Mouse (Mus musculus): ENCODE data around the gene Bicd1.

DNA sequence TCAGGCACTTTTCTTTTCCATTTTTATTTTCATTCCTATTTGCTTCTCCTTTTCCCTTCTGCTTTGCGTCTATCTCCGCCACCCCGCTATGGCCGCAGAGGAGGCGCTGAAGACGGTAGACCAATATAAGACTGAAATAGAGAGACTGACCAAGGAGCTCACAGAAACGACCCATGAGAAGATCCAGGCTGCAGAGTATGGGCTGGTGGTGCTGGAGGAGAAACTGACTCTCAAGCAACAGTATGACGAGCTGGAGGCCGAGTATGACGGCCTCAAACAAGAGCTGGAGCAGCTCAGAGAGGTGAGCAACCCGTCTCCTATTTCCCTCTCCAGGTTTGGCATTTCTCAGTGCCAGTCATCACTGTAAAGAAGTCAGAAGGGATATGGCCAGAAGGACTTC is 655 bp downstream of the Bicd1 start:
- TF ChIP-seq POLR2A (IDR thresholded peaks at IDR 0.05; ENCODE audit: low read depth, low read length) (no peak), CTCF (IDR thresholded peaks at IDR 0.05; ENCODE audit: extremely low read depth, insufficient read length, insufficient replicate concordance, low read depth, low read length) (no peak)

Data from small intestine, adult 2 months (tissue).